Mouse (Mus musculus): ENCODE measurements at regions not wholly inside any gene's neighbourhood (a gene's known extent, or its start where the extent isn't known, plus 50 kb on each side); places are given as distances from the start of the nearest gene placed in this dataset.
A peak's percentile ranks its signal among the peaks of the same experiment; 100 is the strongest.

- H3K27ac ChIP-seq, result no peak overlapping the region
- no peak overlapping the region for H3K4me3 ChIP-seq
- DNase-seq (ENCODE audit: low spot score), result no peak
- no peaks in the 10 kb centered on the region for H3K36me3 ChIP-seq
- peaks cover 8% of the 10 kb centered on the region; the same call in 1 of the 2 replicates for H3K4me1 ChIP-seq
- 3% methylated on average over 1 of the region's 1 CpGs for WGBS
- no peaks in the 10 kb centered on the region for H3K9me3 ChIP-seq
- H3K27me3 ChIP-seq (ENCODE audit: insufficient read depth, poor library complexity, severe bottlenecking), result no peaks in the 10 kb centered on the region
These were observed 137.1 kb downstream of the Sh3bp4 start for GRCm38 (mm10) chr1:89207306-89207705.

GRCm38 (mm10) chr1:89211116-89211515 lies 140.9 kb downstream of the Sh3bp4 start:
- Histone ChIP-seq H3K36me3 (no peaks in the 10 kb centered on the region), H3K4me1 (peaks cover 8% of the 10 kb centered on the region; the same call in 1 of the 2 replicates), H3K9me3 (no peaks in the 10 kb centered on the region), H3K27me3 (ENCODE audit: insufficient read depth, poor library complexity, severe bottlenecking) (no peaks in the 10 kb centered on the region), H3K4me3 (no peak overlapping the region), H3K27ac (no peak overlapping the region)
- DNase-seq (ENCODE audit: low spot score), result no peak
- WGBS, result 82% methylated on average over 6 of the region's 6 CpGs

- WGBS, result 69% methylated on average over 5 of the region's 5 CpGs
- no peak for DNase-seq (ENCODE audit: low spot score)
- no peak overlapping the region for H3K27ac ChIP-seq
- no peak overlapping the region for H3K4me3 ChIP-seq
- no peaks in the 10 kb centered on the region for H3K4me1 ChIP-seq
- H3K9me3 ChIP-seq, result no peaks in the 10 kb centered on the region
- H3K36me3 ChIP-seq, result no peaks in the 10 kb centered on the region
- no peaks in the 10 kb centered on the region for H3K27me3 ChIP-seq (ENCODE audit: insufficient read depth, poor library complexity, severe bottlenecking)
These were observed 158.2 kb downstream of the Sh3bp4 start for GRCm38 (mm10) chr1:89228426-89228825.

- Histone ChIP-seq H3K36me3 (no peaks in the 10 kb centered on the region), H3K27me3 (ENCODE audit: insufficient read depth, poor library complexity, severe bottlenecking) (no peaks in the 10 kb centered on the region), H3K9me3 (no peaks in the 10 kb centered on the region), H3K4me3 (no peak overlapping the region), H3K4me1 (no peaks in the 10 kb centered on the region), H3K27ac (no peak overlapping the region)
- WGBS, result 74% methylated on average over 6 of the region's 6 CpGs
- no peak for DNase-seq (ENCODE audit: low spot score)
These were observed 161.5 kb downstream of the Sh3bp4 start for GRCm38 (mm10) chr1:89231756-89232155.

DNA sequence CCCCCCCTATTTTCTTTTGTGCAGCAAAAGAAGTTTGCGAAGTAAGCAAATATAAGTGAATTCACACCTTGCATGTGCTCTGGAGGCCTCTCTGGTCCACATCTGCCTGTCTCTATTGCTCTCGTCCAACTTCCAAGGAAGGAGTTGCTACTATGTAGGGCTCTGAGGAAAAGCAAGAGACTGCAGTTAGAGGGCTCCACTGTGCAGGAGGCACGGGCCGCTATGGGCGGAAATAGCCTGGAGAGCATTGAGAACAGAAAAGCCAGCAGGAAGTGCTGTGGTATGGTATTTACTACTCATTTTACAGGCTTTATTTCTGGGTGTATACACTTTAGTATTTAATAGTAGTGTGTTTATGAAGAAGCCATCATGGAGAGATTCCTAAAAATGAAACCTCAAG lies 162.2 kb downstream of the Sh3bp4 start:
- WGBS, result 76% methylated on average over 5 of the region's 5 CpGs
- Histone ChIP-seq H3K36me3 (no peaks in the 10 kb centered on the region), H3K27me3 (ENCODE audit: insufficient read depth, poor library complexity, severe bottlenecking) (peaks cover 6% of the 10 kb centered on the region; the same call in 1 of the 2 replicates), H3K9me3 (no peaks in the 10 kb centered on the region), H3K4me3 (no peak overlapping the region), H3K4me1 (no peaks in the 10 kb centered on the region), H3K27ac (no peak overlapping the region)
- no peak for DNase-seq (ENCODE audit: low spot score)

GRCm38 (mm10) chr1:89234895-89235294 lies 164.7 kb downstream of the Sh3bp4 start:
- no peak overlapping the region for H3K4me3 ChIP-seq
- peaks cover 10% of the 10 kb centered on the region; the same call in 1 of the 2 replicates for H3K27me3 ChIP-seq (ENCODE audit: insufficient read depth, poor library complexity, severe bottlenecking)
- H3K9me3 ChIP-seq, result no peaks in the 10 kb centered on the region
- no peak overlapping the region for H3K27ac ChIP-seq
- no peak for DNase-seq (ENCODE audit: low spot score)
- no peaks in the 10 kb centered on the region for H3K36me3 ChIP-seq
- 52% methylated on average over 8 of the region's 8 CpGs for WGBS
- H3K4me1 ChIP-seq, result 0 out of 2 replicates have a peak, but pooled peaks cover 5% of the 10 kb centered on the region

GRCm38 (mm10) chr1:89235296-89235695 lies 165.1 kb downstream of the Sh3bp4 start:
- H3K9me3 ChIP-seq, result no peaks in the 10 kb centered on the region
- WGBS, result 52% methylated on average over 3 of the region's 3 CpGs
- no peak overlapping the region for H3K4me3 ChIP-seq
- H3K27ac ChIP-seq, result no peak overlapping the region
- H3K4me1 ChIP-seq, result 0 out of 2 replicates have a peak, but pooled peaks cover 5% of the 10 kb centered on the region
- no peaks in the 10 kb centered on the region for H3K36me3 ChIP-seq
- peaks cover 10% of the 10 kb centered on the region; the same call in 1 of the 2 replicates for H3K27me3 ChIP-seq (ENCODE audit: insufficient read depth, poor library complexity, severe bottlenecking)
- DNase-seq (ENCODE audit: low spot score), result peak; percentile 86

DNA sequence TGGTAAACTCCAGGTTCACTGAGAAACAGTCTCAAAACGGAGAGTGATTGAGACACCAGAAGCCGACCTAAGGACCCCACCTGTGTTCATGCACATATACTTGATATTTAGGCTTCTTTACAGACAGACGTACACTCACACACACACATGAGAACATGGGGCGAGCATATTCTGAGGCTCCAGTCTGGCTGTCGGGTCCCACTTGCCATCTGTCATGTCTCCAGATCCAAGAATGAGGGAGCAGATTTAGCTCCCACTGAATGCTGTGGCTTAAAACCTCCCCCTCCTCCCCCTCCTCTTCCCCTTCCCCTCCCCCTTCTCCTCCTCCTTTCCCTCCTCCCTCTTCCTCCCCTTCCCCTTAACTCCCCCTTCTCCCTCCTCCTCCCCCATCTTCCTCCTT lies 167.5 kb downstream of the Sh3bp4 start:
- H3K9me3 ChIP-seq, result no peaks in the 10 kb centered on the region
- no peaks in the 10 kb centered on the region for H3K36me3 ChIP-seq
- no peak for DNase-seq (ENCODE audit: low spot score)
- WGBS, result 62% methylated on average over 5 of the region's 5 CpGs
- H3K4me3 ChIP-seq, result no peak overlapping the region
- 0 out of 2 replicates have a peak, but pooled peaks cover 5% of the 10 kb centered on the region for H3K4me1 ChIP-seq
- no peak overlapping the region for H3K27ac ChIP-seq
- H3K27me3 ChIP-seq (ENCODE audit: insufficient read depth, poor library complexity, severe bottlenecking), result peaks cover 10% of the 10 kb centered on the region; the same call in 1 of the 2 replicates

GRCm38 (mm10) chr1:89244598-89244997 lies 174.4 kb downstream of the Sh3bp4 start:
- Histone ChIP-seq H3K27me3 (ENCODE audit: insufficient read depth, poor library complexity, severe bottlenecking) (no peaks in the 10 kb centered on the region), H3K27ac (no peak overlapping the region), H3K4me1 (no peaks in the 10 kb centered on the region), H3K9me3 (no peaks in the 10 kb centered on the region), H3K36me3 (no peaks in the 10 kb centered on the region), H3K4me3 (no peak overlapping the region)
- 87% methylated on average over 8 of the region's 8 CpGs for WGBS
- no peak for DNase-seq (ENCODE audit: low spot score)

DNA sequence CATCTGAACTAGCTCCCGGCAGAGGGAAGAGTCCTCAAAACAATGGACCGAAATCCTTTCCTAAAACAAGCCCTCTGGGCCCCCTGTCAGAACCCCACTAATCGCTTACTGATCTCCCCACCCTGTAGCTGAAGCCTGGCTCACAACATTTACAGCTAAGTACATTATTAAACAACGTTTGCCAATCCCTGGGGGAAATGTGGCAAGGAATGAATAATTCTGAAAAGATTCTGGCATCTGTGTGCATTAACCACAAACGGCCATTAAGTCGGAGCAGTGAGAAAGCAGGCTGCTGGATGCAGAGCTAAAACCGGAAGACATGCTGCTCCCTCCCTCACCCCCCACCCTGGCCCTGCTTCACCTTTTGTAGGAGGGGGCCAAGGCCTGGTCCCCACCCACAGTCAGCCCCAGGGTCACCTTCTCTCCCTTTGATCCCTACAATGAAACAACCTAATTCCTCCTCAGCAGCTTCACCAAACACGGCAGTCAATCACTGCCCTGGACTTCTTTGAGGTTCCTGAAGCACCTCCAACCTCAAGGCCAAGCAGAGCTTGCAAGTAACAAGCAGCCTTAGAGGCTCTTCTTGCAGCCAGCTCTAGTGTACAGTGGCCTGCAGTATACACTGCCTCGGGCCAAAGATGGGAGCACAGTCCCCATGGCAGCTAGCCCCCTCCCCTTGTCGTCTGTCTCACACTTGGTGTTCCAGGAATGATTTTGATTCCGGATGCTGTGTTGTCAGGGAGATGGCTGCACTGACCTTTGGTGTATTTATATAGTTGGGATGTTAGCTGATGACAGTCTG lies 175.2 kb downstream of the Sh3bp4 start:
- no peaks in the 10 kb centered on the region for H3K4me1 ChIP-seq
- H3K27ac ChIP-seq, result no peak overlapping the region
- no peaks in the 10 kb centered on the region for H3K9me3 ChIP-seq
- H3K36me3 ChIP-seq, result no peaks in the 10 kb centered on the region
- H3K27me3 ChIP-seq (ENCODE audit: insufficient read depth, poor library complexity, severe bottlenecking), result no peaks in the 10 kb centered on the region
- H3K4me3 ChIP-seq, result no peak overlapping the region
- 65% methylated on average over 11 of the region's 11 CpGs for WGBS
- no peak for DNase-seq (ENCODE audit: low spot score)

- H3K27ac ChIP-seq, result 0 out of 2 replicates have a peak overlapping the region, but pooled peaks have one; percentile 16
- no peak for DNase-seq (ENCODE audit: low spot score)
- no peaks in the 10 kb centered on the region for H3K9me3 ChIP-seq
- no peaks in the 10 kb centered on the region for H3K4me1 ChIP-seq
- H3K27me3 ChIP-seq (ENCODE audit: insufficient read depth, poor library complexity, severe bottlenecking), result peaks cover 7% of the 10 kb centered on the region; the same call in 1 of the 2 replicates
- no peak overlapping the region for H3K4me3 ChIP-seq
- WGBS, result 39% methylated on average over 2 of the region's 2 CpGs
- no peaks in the 10 kb centered on the region for H3K36me3 ChIP-seq
These were observed 181.5 kb downstream of the Sh3bp4 start for GRCm38 (mm10) chr1:89251753-89252152.

- Histone ChIP-seq H3K36me3 (no peaks in the 10 kb centered on the region), H3K4me1 (no peaks in the 10 kb centered on the region), H3K4me3 (no peak overlapping the region), H3K9me3 (no peaks in the 10 kb centered on the region), H3K27ac (no peak overlapping the region), H3K27me3 (ENCODE audit: insufficient read depth, poor library complexity, severe bottlenecking) (peaks cover 7% of the 10 kb centered on the region; the same call in 1 of the 2 replicates)
- no peak for DNase-seq (ENCODE audit: low spot score)
- WGBS, result 84% methylated on average over 7 of the region's 7 CpGs
These were observed 182.3 kb downstream of the Sh3bp4 start for GRCm38 (mm10) chr1:89252528-89252927.

GRCm38 (mm10) chr1:89257945-89258344 lies 187.7 kb downstream of the Sh3bp4 start:
- H3K9me3 ChIP-seq, result no peaks in the 10 kb centered on the region
- H3K27me3 ChIP-seq (ENCODE audit: insufficient read depth, poor library complexity, severe bottlenecking), result no peaks in the 10 kb centered on the region
- H3K4me3 ChIP-seq, result no peak overlapping the region
- H3K4me1 ChIP-seq, result 0 out of 2 replicates have a peak, but pooled peaks cover 3% of the 10 kb centered on the region
- H3K27ac ChIP-seq, result no peak overlapping the region
- WGBS, result 71% methylated on average over 5 of the region's 5 CpGs
- H3K36me3 ChIP-seq, result no peaks in the 10 kb centered on the region
- no peak for DNase-seq (ENCODE audit: low spot score)
